Mouse (Mus musculus) right cerebral cortex, postnatal 4 days (tissue): ENCODE measurements around the gene Rarb.

Experiments
- DNase-seq: peaks from one replicate; pipeline ENCODE4 v3.0.0-alpha.2; 2022

Rarb gene

GRCm38 (mm10) chr14:16574925-16575721, 243.8 kb downstream of the Rarb start:
- DNase-seq, result peak; percentile 56

GRCm38 (mm10) chr14:16573475-16574171, 245.3 kb downstream of the Rarb start:
- DNase-seq, result no peak

GRCm38 (mm10) chr14:16572755-16573340, 246.1 kb downstream of the Rarb start:
- DNase-seq, result no peak

- DNase-seq, result no peak
These were observed 249.4 kb downstream of the Rarb start for GRCm38 (mm10) chr14:16569506-16570001.

GRCm38 (mm10) chr14:16566920-16567319, 252.0 kb downstream of the Rarb start:
- no peak for DNase-seq

GRCm38 (mm10) chr14:16563912-16564311, 255.0 kb downstream of the Rarb start:
- no peak for DNase-seq

GRCm38 (mm10) chr14:16561496-16562170, 257.3 kb downstream of the Rarb start:
- DNase-seq, result no peak

- no peak for DNase-seq
These were observed 259.4 kb downstream of the Rarb start for GRCm38 (mm10) chr14:16559294-16560217.

GRCm38 (mm10) chr14:16558033-16558432, 260.9 kb downstream of the Rarb start:
- no peak for DNase-seq

- no peak for DNase-seq
These were observed 264.1 kb downstream of the Rarb start for GRCm38 (mm10) chr14:16554643-16555459.

GRCm38 (mm10) chr14:16554319-16554642, 264.7 kb downstream of the Rarb start:
- no peak for DNase-seq

GRCm38 (mm10) chr14:16552293-16552692, 266.7 kb downstream of the Rarb start:
- no peak for DNase-seq

GRCm38 (mm10) chr14:16551843-16552242, 267.1 kb downstream of the Rarb start:
- DNase-seq, result no peak

GRCm38 (mm10) chr14:16548200-16548576, 270.8 kb downstream of the Rarb start:
- no peak for DNase-seq

- no peak for DNase-seq
These were observed 271.3 kb downstream of the Rarb start for GRCm38 (mm10) chr14:16547492-16548199.

GRCm38 (mm10) chr14:16544995-16545394, 274.0 kb downstream of the Rarb start:
- no peak for DNase-seq

GRCm38 (mm10) chr14:16541641-16542040, 277.3 kb downstream of the Rarb start:
- no peak for DNase-seq

GRCm38 (mm10) chr14:16537433-16537832, 281.5 kb downstream of the Rarb start:
- DNase-seq, result no peak

- no peak for DNase-seq
These were observed 290.3 kb downstream of the Rarb start for GRCm38 (mm10) chr14:16528631-16529030.

GRCm38 (mm10) chr14:16526120-16526519, 292.8 kb downstream of the Rarb start:
- DNase-seq, result no peak
